In the genomic region with DNA sequence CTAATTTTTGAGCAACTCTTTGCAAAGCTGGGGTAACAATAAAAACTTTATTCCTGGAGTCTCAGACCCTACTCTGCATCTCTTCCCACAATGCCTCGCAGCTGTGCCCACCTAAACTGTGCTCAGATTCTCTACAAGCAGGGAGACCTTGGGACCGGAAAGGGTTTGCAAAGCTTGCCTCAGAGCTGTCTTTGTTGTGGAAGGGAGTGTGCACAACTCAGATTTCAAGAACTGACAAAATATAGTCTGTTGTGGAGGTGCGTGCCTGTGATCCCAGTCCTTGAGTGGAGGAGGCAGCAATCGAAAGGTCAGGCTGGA, we compare ENCODE assay signal across 25 mouse cellular contexts.
DNase-seq lines count a peak whose midpoint lies in the region; ATAC-seq lines count a peak whose summit lies in the region.
"Had no signal": no experiment of that assay in that cellular context is flagged by ENCODE, and none has a peak within 500 bp of the region (broad histone marks: within the 10 kb centered on the region; RNA-seq: fewer than 3 reads in every experiment).

No protein-coding gene starts in this region.

- H3K36me3 ChIP-seq in forebrain, embryonic 13.5 days (ENCODE audit: poor library complexity, severe bottlenecking) = no peaks in the 10 kb centered on the region
- no peaks in the 10 kb centered on the region for H3K36me3 ChIP-seq in limb, embryonic 10.5 days
- H3K36me3 ChIP-seq: embryonic facial prominence, embryonic 13.5 days; heart, embryonic 10.5 days; heart, embryonic 15.5 days; hindbrain, embryonic 12.5 days; liver, embryonic 12.5 days; midbrain, embryonic 13.5 days; neural tube, embryonic 13.5 days had no signal

- ATAC-seq in frontal cortex, adult (ENCODE audit: low TSS enrichment) = 0 out of 2 replicates have a peak, but pooled peaks have one; percentile 2
- ATAC-seq in forebrain, embryonic 13.5 days = no peak
- ATAC-seq: liver, embryonic 12.5 days; liver, postnatal 0 days had no signal

- H3K9ac ChIP-seq in forebrain, embryonic 13.5 days = no peak overlapping the region
- H3K9ac ChIP-seq: embryonic facial prominence, embryonic 13.5 days; heart, embryonic 15.5 days; hindbrain, embryonic 12.5 days; liver, embryonic 12.5 days; liver, postnatal 0 days; midbrain, embryonic 13.5 days; neural tube, embryonic 13.5 days had no signal

- H3K4me2 ChIP-seq in forebrain, embryonic 13.5 days = peak overlapping the region; percentile 12; the same call in 1 of the 2 replicates
- H3K4me2 ChIP-seq: embryonic facial prominence, embryonic 13.5 days; heart, embryonic 15.5 days; hindbrain, embryonic 12.5 days; liver, embryonic 12.5 days; midbrain, embryonic 13.5 days; neural tube, embryonic 13.5 days had no signal

- H3K4me3 ChIP-seq in forebrain, embryonic 13.5 days = no peak overlapping the region
- H3K4me3 ChIP-seq in limb, embryonic 10.5 days = 0 out of 2 replicates have a peak overlapping the region, but pooled peaks have one; percentile 17
- H3K4me3 ChIP-seq: embryonic facial prominence, embryonic 13.5 days; heart, embryonic 10.5 days; heart, embryonic 15.5 days; hindbrain, embryonic 12.5 days; liver, embryonic 12.5 days; midbrain, embryonic 13.5 days; neural tube, embryonic 13.5 days had no signal

- H3K4me1 ChIP-seq in forebrain, embryonic 13.5 days = peaks cover 14% of the 10 kb centered on the region
- H3K4me1 ChIP-seq in limb, embryonic 10.5 days = peaks cover 32% of the 10 kb centered on the region
- H3K4me1 ChIP-seq: embryonic facial prominence, embryonic 13.5 days; heart, embryonic 10.5 days; heart, embryonic 15.5 days; hindbrain, embryonic 12.5 days; liver, embryonic 12.5 days; midbrain, embryonic 13.5 days; neural tube, embryonic 13.5 days had no signal

- H3K9me3 ChIP-seq in forebrain, embryonic 13.5 days (replicated peaks) = no peaks in the 10 kb centered on the region
- no peaks in the 10 kb centered on the region for H3K9me3 ChIP-seq in limb, embryonic 10.5 days (replicated peaks)
- H3K9me3 ChIP-seq: embryonic facial prominence, embryonic 13.5 days; heart, embryonic 10.5 days; heart, embryonic 15.5 days; hindbrain, embryonic 12.5 days; midbrain, embryonic 13.5 days; neural tube, embryonic 13.5 days had no signal

- 71% methylated on average over 4 of the region's 4 CpGs for WGBS in forebrain, embryonic 13.5 days
- 88% methylated on average over 4 of the region's 4 CpGs for WGBS in limb, embryonic 10.5 days

- no peaks in the 10 kb centered on the region for H3K27me3 ChIP-seq in forebrain, embryonic 13.5 days
- no peaks in the 10 kb centered on the region for H3K27me3 ChIP-seq in limb, embryonic 10.5 days (ENCODE audit: low read depth, poor library complexity, severe bottlenecking)
- H3K27me3 ChIP-seq: CH12.LX; embryonic facial prominence, embryonic 13.5 days; heart, embryonic 15.5 days; hindbrain, embryonic 12.5 days; liver, embryonic 12.5 days; midbrain, embryonic 13.5 days; neural tube, embryonic 13.5 days had no signal

- H3K27ac ChIP-seq in forebrain, embryonic 13.5 days = peak overlapping the region; percentile 86
- peak overlapping the region; percentile 72; the same call in 1 of the 2 replicates for H3K27ac ChIP-seq in limb, embryonic 10.5 days
- H3K27ac ChIP-seq: embryonic facial prominence, embryonic 13.5 days; heart, embryonic 10.5 days; heart, embryonic 15.5 days; hindbrain, embryonic 12.5 days; liver, embryonic 12.5 days; macrophage; midbrain, embryonic 13.5 days; neural tube, embryonic 13.5 days had no signal

- DNase-seq in adrenal gland, adult 2 months = peak; percentile 3
- no peak for DNase-seq in adrenal gland, postnatal 10 days
- DNase-seq in frontal cortex, postnatal 36 days (ENCODE audit: low spot score in 2 of 2) = no peak
- DNase-seq in limb, embryonic 10.5 days (ENCODE audit: low spot score) = no peak
- no peak for DNase-seq in lung, postnatal 4 days
- DNase-seq in testis, postnatal 10 days (ENCODE audit: low spot score) = no peak
- DNase-seq: adrenal gland, postnatal 14 days; gastrocnemius, postnatal 25 days; heart, adult 11 months; kidney, adult 11 months; kidney, postnatal 14 days; liver, postnatal 0 days; thymus, adult 18-20 months; thymus, postnatal 25 days had no signal
